Mouse (Mus musculus): ENCODE measurements around the gene Cfap36.

The Cfap36 gene

DNA sequence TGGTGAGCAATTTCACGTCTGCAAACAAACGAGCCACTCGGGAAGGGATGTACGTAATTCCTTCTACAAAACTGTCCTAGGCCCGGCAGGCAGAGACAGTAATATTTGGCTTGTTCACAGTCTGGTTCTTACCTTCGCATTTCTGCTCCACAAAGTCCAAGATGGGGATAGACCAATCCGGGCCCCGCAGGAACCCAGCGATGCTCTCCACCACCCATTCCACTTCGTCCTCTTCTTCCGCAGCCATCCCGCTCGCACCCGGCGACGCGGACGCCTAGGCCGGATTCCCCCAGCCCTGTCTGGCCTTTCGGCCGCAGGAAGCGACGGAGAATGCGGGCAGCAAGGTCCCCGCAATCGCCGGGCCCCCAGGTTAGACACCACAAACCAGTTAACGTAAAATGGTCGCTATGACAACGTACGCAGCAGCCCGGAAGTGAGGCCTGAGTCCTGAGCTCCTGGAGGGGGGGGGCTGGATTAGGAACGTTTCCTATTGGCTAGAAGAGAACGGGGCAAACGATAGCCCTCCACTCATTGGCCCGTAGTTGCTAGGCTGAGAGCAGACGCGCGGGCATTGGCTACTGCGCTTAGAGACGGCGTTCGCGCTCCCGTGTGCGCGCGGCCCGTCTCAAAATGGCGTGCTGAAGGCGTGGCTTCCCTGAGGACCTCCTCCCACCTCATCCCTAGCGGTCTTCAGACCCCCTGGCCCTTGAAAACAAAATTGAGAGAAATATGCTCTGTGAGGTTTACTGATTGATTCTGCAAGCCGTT, at the start of gene Cfap36:
Cfap36 (minus strand) TSS at position 527 of the 768 bp plus-strand sequence.
- peak; percentile 97 for DNase-seq (ENCODE audit: low read depth, low spot score)
- Histone ChIP-seq H3K27me3 (ENCODE audit: control insufficient read depth, insufficient read depth, low read length, poor library complexity, severe bottlenecking) (no peaks in the 10 kb centered on the region), H3K36me3 (ENCODE audit: control insufficient read depth, insufficient read depth, low read length, poor library complexity, severe bottlenecking) (peaks cover under 1% of the 10 kb centered on the region; the same call in 1 of the 2 replicates)

DNA sequence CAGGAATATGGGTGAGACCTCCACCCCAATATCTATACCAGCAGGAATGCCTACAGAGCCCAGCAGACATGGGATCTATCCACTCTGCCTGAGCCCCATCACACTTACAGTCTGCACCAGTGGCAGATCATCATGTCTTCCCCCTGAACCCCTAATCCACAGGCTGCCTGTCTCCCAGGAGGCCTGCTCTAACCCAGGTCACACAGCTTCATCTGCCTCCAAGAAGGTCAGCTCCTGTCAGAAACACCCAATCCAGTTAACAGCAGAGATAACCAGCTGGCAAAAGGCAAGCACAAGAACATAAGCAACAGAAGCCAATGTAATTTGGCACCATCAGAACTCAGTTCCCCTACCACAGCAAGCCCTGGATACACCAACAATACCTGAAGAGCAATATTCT, 40.1 kb upstream of the Cfap36 start:
- H3K36me3 ChIP-seq (ENCODE audit: control insufficient read depth, insufficient read depth, low read length, poor library complexity, severe bottlenecking), result no peaks in the 10 kb centered on the region
- no peak for DNase-seq (ENCODE audit: low read depth, low spot score)
- H3K27me3 ChIP-seq (ENCODE audit: control insufficient read depth, insufficient read depth, low read length, poor library complexity, severe bottlenecking), result no peaks in the 10 kb centered on the region

DNA sequence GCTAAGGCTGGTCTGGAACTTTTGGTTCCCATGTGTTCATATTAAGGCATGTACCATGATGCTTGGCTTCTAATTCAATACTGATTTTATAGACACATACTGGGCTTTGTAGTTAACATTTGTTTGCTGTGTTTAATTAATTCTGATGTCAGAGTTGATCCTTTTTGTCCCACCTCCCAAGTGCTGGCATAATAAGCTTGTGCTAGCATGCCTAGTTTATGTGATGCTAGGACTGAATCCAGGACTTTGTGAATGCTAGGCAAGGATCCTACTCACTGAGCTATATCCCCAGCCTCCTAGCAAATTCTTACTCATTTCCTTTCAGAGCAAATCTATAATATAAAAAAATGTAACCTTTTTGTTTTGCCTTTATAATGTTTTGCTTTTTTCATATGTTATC, 38.8 kb upstream of the Cfap36 start:
- DNase-seq (ENCODE audit: low read depth, low spot score), result no peak
- Histone ChIP-seq H3K27me3 (ENCODE audit: control insufficient read depth, insufficient read depth, low read length, poor library complexity, severe bottlenecking) (no peaks in the 10 kb centered on the region), H3K36me3 (ENCODE audit: control insufficient read depth, insufficient read depth, low read length, poor library complexity, severe bottlenecking) (no peaks in the 10 kb centered on the region)

DNA sequence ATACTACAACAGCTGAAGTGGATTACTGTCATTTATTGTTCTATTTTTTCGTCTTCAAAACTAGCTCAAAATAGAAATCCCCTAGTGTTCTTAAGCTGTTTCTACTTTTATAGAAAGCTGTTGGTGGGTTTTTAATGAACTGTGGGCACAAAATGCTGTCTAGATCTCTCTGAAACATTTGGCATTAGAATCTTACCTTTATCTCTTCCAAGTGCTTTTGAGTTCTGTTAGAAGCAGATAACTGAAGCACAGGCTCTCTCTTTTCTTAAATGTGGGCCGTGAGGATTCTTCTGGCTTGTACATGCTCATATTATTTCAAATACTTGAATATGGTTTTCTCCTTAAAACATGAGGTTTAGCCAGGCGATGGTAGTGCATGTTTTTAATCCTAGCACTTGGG, 27.5 kb upstream of the Cfap36 start:
- Histone ChIP-seq H3K27me3 (ENCODE audit: control insufficient read depth, insufficient read depth, low read length, poor library complexity, severe bottlenecking) (no peaks in the 10 kb centered on the region), H3K36me3 (ENCODE audit: control insufficient read depth, insufficient read depth, low read length, poor library complexity, severe bottlenecking) (no peaks in the 10 kb centered on the region)
- no peak for DNase-seq (ENCODE audit: low read depth, low spot score)

DNA sequence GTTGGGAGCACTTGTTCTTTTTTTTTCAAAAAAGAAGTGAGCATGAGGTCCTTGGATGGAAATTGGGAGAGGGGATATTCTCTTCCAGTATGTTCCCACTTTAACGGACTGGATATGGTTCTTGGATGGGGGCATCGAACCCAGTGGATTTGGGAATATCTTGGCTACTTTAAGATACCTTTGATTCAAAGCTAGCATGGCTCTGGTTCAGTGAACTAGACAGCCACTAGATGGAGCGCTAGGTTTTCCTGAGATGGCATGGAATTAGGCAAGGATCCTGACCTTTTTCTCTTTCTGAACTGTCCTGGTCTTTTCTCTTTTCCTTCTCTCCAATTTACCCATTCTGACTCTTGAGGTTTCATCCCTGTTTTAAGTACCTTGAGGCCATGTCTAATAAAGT, 20.6 kb upstream of the Cfap36 start:
- H3K36me3 ChIP-seq (ENCODE audit: control insufficient read depth, insufficient read depth, low read length, poor library complexity, severe bottlenecking), result no peaks in the 10 kb centered on the region
- DNase-seq (ENCODE audit: low read depth, low spot score), result peak; percentile 23
- H3K27me3 ChIP-seq (ENCODE audit: control insufficient read depth, insufficient read depth, low read length, poor library complexity, severe bottlenecking), result no peaks in the 10 kb centered on the region

DNA sequence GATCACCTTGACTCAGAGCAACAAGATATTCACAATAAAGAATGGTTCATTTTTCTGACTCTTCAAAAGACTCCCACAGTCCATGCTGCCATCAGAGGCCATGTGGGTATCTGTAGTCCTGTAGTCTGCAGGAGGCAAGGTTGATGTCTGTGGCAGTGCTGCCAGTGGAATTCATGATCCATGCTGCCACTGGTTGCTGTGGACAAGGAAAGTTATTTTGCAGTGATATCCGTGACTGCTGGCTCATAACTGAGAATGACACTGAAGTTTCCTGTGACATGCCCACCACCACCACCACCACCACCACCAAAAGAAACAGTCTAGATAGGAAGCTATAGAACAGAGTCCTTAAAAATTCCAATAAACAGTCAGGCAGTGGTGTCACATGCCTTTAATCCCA, 7.4 kb upstream of the Cfap36 start:
- DNase-seq (ENCODE audit: low read depth, low spot score), result no peak
- H3K36me3 ChIP-seq (ENCODE audit: control insufficient read depth, insufficient read depth, low read length, poor library complexity, severe bottlenecking), result no peaks in the 10 kb centered on the region
- H3K27me3 ChIP-seq (ENCODE audit: control insufficient read depth, insufficient read depth, low read length, poor library complexity, severe bottlenecking), result no peaks in the 10 kb centered on the region

DNA sequence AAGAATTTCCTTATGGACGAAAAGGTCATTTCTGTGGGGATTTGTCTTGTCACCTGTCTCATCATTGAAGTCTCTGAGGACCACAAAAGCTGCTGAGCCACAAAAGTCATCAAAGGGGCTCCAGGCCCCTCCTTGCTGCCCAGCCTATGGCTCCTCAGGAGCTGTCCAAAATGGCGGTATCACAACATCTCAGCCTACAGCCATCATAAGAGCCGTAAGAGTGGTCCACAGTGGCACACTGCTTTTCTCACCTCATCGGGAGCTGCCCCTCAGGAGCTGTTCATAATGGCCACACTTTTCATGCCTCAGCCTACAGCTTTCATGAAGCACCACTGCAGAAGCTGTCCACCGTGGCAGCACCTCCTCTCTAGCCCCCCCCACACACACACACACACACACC, 1.2 kb upstream of the Cfap36 start:
- no peak for DNase-seq (ENCODE audit: low read depth, low spot score)
- Histone ChIP-seq H3K27me3 (ENCODE audit: control insufficient read depth, insufficient read depth, low read length, poor library complexity, severe bottlenecking) (no peaks in the 10 kb centered on the region), H3K36me3 (ENCODE audit: control insufficient read depth, insufficient read depth, low read length, poor library complexity, severe bottlenecking) (no peaks in the 10 kb centered on the region)

DNA sequence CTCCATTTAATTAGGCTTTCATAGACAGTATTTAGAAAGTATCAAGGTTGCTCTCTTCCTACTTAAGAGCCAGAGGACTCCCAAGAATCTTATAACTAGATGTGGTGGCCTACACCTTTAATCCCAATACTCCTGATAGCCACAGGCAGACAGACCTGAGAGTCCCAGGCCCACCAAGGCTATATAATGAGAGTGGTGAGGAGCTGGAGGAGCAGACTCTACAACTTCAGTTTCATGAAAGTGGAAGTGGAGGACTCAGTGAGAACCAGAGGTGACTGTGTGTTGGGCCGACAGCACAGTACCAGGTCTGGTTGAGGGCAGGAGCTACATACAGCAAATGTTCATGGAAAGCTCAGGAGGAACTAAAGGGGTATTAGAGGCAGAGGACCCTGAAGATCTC, 516 bp upstream of the Cfap36 start:
- DNase-seq (ENCODE audit: low read depth, low spot score), result peak; percentile 12
- no peaks in the 10 kb centered on the region for H3K27me3 ChIP-seq (ENCODE audit: control insufficient read depth, insufficient read depth, low read length, poor library complexity, severe bottlenecking)

DNA sequence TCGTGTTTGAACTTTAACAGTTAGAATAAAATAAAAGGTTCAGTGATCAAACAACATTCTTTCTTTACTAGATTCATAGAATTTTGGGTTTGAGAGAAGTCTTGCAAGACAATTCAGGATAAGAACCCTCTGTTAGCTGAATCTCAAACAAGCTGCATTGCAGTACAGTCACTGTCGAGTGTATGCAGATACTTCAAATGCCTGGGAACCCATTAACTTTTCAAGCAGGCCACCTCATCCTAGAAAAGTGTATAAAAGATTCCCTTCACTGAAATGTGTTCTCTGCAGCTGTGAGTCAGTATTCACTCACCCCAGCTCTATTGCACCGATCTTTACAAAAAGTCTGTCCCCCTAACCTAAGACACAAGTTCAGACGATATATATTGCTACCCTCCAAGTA, 1.2 kb downstream of the Cfap36 start:
- no peaks in the 10 kb centered on the region for H3K27me3 ChIP-seq (ENCODE audit: control insufficient read depth, insufficient read depth, low read length, poor library complexity, severe bottlenecking)
- peaks cover 2% of the 10 kb centered on the region; the same call in 1 of the 2 replicates for H3K36me3 ChIP-seq (ENCODE audit: control insufficient read depth, insufficient read depth, low read length, poor library complexity, severe bottlenecking)
- no peak for DNase-seq (ENCODE audit: low read depth, low spot score)

More for the DNA sequence above, 516 bp upstream of the Cfap36 start:
- H3K36me3 ChIP-seq (ENCODE audit: control insufficient read depth, insufficient read depth, low read length, poor library complexity, severe bottlenecking), result no peaks in the 10 kb centered on the region

DNA sequence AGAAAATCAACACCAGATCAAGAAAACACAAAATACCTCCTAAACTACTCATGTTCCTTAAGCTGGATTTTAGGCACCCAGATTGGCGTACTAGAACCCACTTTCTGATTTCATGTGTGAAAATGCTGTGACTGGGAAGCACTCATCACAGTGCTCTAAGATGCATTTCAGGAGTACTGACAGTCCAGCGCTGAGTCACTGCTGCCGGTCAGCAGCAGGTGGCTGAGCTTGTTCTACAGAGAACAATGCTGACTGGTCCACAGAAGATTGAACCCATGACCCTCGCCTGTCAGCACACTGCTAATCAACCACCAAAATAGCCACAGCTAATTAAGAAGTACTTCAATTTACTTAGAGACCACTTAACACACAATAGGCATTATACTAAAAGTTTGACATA, 5.2 kb downstream of the Cfap36 start:
- H3K36me3 ChIP-seq (ENCODE audit: control insufficient read depth, insufficient read depth, low read length, poor library complexity, severe bottlenecking), result peaks cover 2% of the 10 kb centered on the region; the same call in 1 of the 2 replicates
- no peaks in the 10 kb centered on the region for H3K27me3 ChIP-seq (ENCODE audit: control insufficient read depth, insufficient read depth, low read length, poor library complexity, severe bottlenecking)
- no peak for DNase-seq (ENCODE audit: low read depth, low spot score)

DNA sequence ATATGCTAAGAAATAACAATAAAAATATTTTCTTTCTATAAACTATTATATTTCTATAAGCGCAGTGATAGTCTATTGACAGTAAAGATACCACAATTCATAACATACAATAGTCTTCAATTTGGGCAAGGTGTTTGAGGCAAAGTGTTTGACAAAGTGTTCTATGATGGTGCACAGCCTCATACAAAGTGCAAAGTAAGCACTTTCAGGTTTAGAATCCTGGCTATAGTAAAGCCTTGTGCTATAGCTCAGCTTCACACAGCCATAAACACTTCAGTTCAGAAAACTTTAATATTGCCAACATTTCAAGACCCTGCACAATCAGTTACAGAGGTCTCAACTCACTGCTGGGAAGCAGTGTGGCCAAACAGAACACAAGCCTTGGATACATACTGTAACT, 7.9 kb downstream of the Cfap36 start:
- no peak for DNase-seq (ENCODE audit: low read depth, low spot score)
- no peaks in the 10 kb centered on the region for H3K27me3 ChIP-seq (ENCODE audit: control insufficient read depth, insufficient read depth, low read length, poor library complexity, severe bottlenecking)
- peaks cover 2% of the 10 kb centered on the region; the same call in 1 of the 2 replicates for H3K36me3 ChIP-seq (ENCODE audit: control insufficient read depth, insufficient read depth, low read length, poor library complexity, severe bottlenecking)

DNA sequence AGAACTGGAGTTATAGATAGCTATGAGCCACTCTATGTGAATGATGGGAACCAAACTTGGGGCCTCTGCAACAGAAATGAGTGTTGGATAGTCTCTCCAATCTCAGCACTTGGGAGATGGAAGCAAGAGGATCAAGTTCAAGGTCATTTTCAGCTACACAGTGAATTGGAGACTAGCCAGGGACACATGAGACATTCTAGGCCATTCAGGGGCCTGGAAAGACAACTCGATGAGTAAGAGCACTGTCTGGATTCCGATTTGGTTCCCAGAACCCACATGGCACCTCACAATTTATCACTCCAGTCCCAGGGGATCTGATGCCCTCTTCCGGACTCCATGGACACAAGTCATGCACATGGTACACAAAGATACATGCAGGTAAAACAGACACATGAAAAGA, 8.7 kb downstream of the Cfap36 start:
- no peaks in the 10 kb centered on the region for H3K27me3 ChIP-seq (ENCODE audit: control insufficient read depth, insufficient read depth, low read length, poor library complexity, severe bottlenecking)
- peaks cover 2% of the 10 kb centered on the region; the same call in 1 of the 2 replicates for H3K36me3 ChIP-seq (ENCODE audit: control insufficient read depth, insufficient read depth, low read length, poor library complexity, severe bottlenecking)
- no peak for DNase-seq (ENCODE audit: low read depth, low spot score)

DNA sequence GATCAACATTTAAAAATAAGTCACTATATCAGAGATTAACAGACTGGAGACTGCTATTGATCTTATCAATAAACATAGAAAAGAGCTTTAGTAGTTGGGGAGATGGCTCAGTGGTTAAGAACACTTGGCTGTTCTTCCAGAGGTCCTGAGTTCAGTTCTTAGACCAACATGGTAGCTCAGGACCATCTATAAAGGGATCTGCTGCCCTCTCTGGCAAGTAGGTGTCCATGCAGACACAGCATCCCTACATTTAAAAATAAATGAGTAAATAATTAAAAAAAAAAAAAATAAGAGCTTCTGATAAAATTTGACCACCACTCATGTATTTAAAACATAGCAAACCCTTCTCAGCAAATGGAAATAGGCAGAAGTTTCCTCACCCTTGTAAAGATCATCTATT, 9.2 kb downstream of the Cfap36 start:
- no peak for DNase-seq (ENCODE audit: low read depth, low spot score)
- Histone ChIP-seq H3K27me3 (ENCODE audit: control insufficient read depth, insufficient read depth, low read length, poor library complexity, severe bottlenecking) (no peaks in the 10 kb centered on the region), H3K36me3 (ENCODE audit: control insufficient read depth, insufficient read depth, low read length, poor library complexity, severe bottlenecking) (peaks cover 4% of the 10 kb centered on the region; the same call in 1 of the 2 replicates)

DNA sequence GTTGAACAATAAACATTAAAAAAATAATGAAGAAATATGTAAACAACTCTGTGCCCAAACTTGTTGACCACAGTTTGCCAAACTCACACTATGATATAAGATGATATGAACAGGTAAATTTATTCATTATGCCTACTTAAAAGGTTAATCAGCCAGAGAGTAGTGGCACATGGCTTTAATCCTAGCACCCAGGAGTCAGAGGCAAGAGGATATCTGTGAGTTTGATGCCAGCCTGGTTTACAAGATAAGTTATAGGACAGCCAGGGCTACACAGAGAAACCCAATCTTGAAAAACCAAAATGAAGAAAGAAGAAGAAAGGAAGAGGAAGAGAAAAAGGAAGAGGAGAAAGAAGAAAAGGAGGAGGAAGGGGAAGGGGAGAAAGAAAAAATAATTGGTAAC, 9.8 kb downstream of the Cfap36 start:
- Histone ChIP-seq H3K27me3 (ENCODE audit: control insufficient read depth, insufficient read depth, low read length, poor library complexity, severe bottlenecking) (no peaks in the 10 kb centered on the region), H3K36me3 (ENCODE audit: control insufficient read depth, insufficient read depth, low read length, poor library complexity, severe bottlenecking) (0 out of 2 replicates have a peak, but pooled peaks cover 6% of the 10 kb centered on the region)
- DNase-seq (ENCODE audit: low read depth, low spot score), result no peak

DNA sequence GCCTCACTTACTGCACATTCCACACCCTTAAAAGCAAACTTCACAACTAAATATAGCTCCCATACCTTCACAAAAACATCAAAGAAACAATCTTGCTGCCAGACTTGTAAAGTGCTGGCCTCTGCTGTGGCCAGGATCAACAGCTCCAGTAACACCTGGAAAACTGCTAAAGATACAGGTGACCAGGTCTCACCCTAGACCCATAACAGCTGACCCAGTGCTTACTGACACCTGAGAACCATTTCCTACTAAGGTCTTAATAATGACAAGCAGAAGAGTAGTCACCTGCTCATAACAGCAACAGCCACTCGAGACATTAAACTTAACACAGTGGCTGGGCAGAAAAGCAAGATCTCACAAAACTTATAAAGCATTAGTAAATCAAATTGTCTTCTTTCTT, 13.6 kb downstream of the Cfap36 start:
- Histone ChIP-seq H3K36me3 (ENCODE audit: control insufficient read depth, insufficient read depth, low read length, poor library complexity, severe bottlenecking) (0 out of 2 replicates have a peak, but pooled peaks cover 4% of the 10 kb centered on the region), H3K27me3 (ENCODE audit: control insufficient read depth, insufficient read depth, low read length, poor library complexity, severe bottlenecking) (no peaks in the 10 kb centered on the region)
- no peak for DNase-seq (ENCODE audit: low read depth, low spot score)

DNA sequence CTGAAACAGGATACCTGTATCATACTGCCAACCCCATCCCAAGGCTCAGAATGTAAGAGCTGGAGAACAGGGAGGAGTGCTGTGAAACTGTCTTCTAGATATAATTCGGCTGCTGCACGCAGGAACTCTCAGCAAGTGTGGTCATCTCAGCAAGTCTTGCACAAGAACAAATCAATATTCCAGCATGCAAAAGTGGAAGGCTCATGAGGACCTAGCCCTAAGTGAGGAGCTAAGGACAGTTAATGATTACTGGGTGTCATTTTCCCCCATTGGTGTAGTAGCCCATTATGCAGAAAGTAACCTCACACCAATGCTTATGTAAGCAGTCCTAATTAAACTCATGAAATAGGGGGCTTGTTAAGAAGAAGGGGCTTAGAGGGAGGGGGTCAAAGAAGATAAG, 18.3 kb downstream of the Cfap36 start:
- H3K36me3 ChIP-seq (ENCODE audit: control insufficient read depth, insufficient read depth, low read length, poor library complexity, severe bottlenecking), result peaks cover 5% of the 10 kb centered on the region; the same call in 1 of the 2 replicates
- no peaks in the 10 kb centered on the region for H3K27me3 ChIP-seq (ENCODE audit: control insufficient read depth, insufficient read depth, low read length, poor library complexity, severe bottlenecking)
- no peak for DNase-seq (ENCODE audit: low read depth, low spot score)
